Mouse (Mus musculus) forebrain, embryonic 14.5 days (tissue): ENCODE results near the gene Atp6v1e2. TPM values are rescaled to one million over a fixed set of nuclear protein-coding genes. Genes with fewer than 3 reads are reported as not detected.

ENCODE experiments used
- ATAC-seq: fragments of 200-750 bp; cut with Nextera tagmentation; 2 replicates; pipeline ENCODE4 v1.8.0; 2017; ENCODE audit warnings: mild to moderate bottlenecking, moderate library complexity
- DNase-seq: peaks from one replicate; pipeline ENCODE4 v3.0.0-alpha.2; 2015; ENCODE audit warnings: low spot score
- H3K27ac ChIP-seq: fragments of 300-500 bp; sonication (generic); 2 replicates; pipeline ENCODE4 v1.5.1; 2014; ENCODE audit warnings: low read depth, mild to moderate bottlenecking, control low read depth, low read length, moderate library complexity
- H3K27me3 ChIP-seq: fragments of 300-500 bp; sonication (generic); replicated peaks from 2 replicates; pipeline ENCODE4 v1.6.1; 2014; ENCODE audit warnings: low read length, control low read depth, mixed read lengths; ENCODE audit not compliant: control insufficient read depth, insufficient read depth
- H3K36me3 ChIP-seq: fragments of 300-500 bp; sonication (generic); 2 replicates; pipeline ENCODE4 v1.6.1; 2014; ENCODE audit warnings: low read length, control low read depth; ENCODE audit not compliant: control insufficient read depth, insufficient read depth
- H3K4me1 ChIP-seq: fragments of 300-500 bp; sonication (generic); 2 replicates; pipeline ENCODE4 v1.6.1; 2014; ENCODE audit warnings: antibody characterized with exemption, low read length, control low read depth; ENCODE audit not compliant: control insufficient read depth, insufficient read depth
- H3K4me2 ChIP-seq: fragments of 300-500 bp; sonication (generic); 2 replicates; pipeline ENCODE4 v1.6.1; 2014; ENCODE audit warnings: mild to moderate bottlenecking, control low read depth, low read length
- H3K4me3 ChIP-seq: fragments of 300-500 bp; sonication (generic); 2 replicates; pipeline ENCODE4 v1.5.1; 2014; ENCODE audit warnings: low read depth, low read length, control low read depth
- H3K9ac ChIP-seq: fragments of 300-500 bp; sonication (generic); 2 replicates; pipeline ENCODE4 v1.6.1; 2014; ENCODE audit warnings: mild to moderate bottlenecking, low read length, control low read depth, moderate library complexity
- H3K9me3 ChIP-seq: fragments of 300-500 bp; sonication (generic); replicated peaks from 2 replicates; pipeline ENCODE4 v1.6.1; 2016; ENCODE audit warnings: low read length, control low read depth, mixed read lengths; ENCODE audit not compliant: control insufficient read depth
- WGBS: fragments of 180-500 bp; shearing (Covaris S2); extraction: QIAGEN DNeasy Blood & Tissue Kit; methylation state at CpG from one replicate; pipeline ENCODE4 v1.1.7; 2014; 5-methylcytosine and 5-hydroxymethylcytosine counted together
- polyA plus RNA-seq: library from polyadenylated mRNA; unstranded; fragments of >200 nt; fragmentation: Nextera tagmentation; extraction: Ambion mirVana; gene quantifications from 2 replicates; pipeline ENCODE4 v1.2.1, GENCODE M21; 2014

Gene Atp6v1e2
- polyA plus RNA-seq, 1 experiment from 2014 or later, result not detected

- Histone ChIP-seq H3K4me2 (0 out of 2 replicates have a peak overlapping the region, but pooled peaks have one; percentile 21), H3K9ac (peak overlapping the region; percentile 25; the same call in 1 of the 2 replicates), H3K36me3 (no peaks in the 10 kb centered on the region), H3K4me1 (peaks cover 15% of the 10 kb centered on the region; the same call in 1 of the 2 replicates), H3K27me3 (no peaks in the 10 kb centered on the region), H3K4me3 (no peak overlapping the region), H3K9me3 (no peaks in the 10 kb centered on the region), H3K27ac (peak overlapping the region; percentile 72)
- 13% methylated on average over 19 of the region's 19 CpGs for WGBS
- DNase-seq (peak; percentile 86), ATAC-seq (peak; percentile 79)
These were observed 42.2 kb downstream of the Atp6v1e2 start for GRCm38 (mm10) chr17:86905297-86906135.

- Histone ChIP-seq H3K27ac (no peak overlapping the region), H3K27me3 (no peaks in the 10 kb centered on the region), H3K4me1 (peaks cover 15% of the 10 kb centered on the region; the same call in 1 of the 2 replicates), H3K9ac (no peak overlapping the region), H3K9me3 (no peaks in the 10 kb centered on the region), H3K4me2 (no peak overlapping the region), H3K4me3 (no peak overlapping the region), H3K36me3 (no peaks in the 10 kb centered on the region)
- DNase-seq (no peak), ATAC-seq (no peak)
- 78% methylated on average over 3 of the region's 3 CpGs for WGBS
These were observed 43.5 kb downstream of the Atp6v1e2 start for GRCm38 (mm10) chr17:86904206-86904605.

GRCm38 (mm10) chr17:86903596-86903995, 44.1 kb downstream of the Atp6v1e2 start:
- Histone ChIP-seq H3K36me3 (no peaks in the 10 kb centered on the region), H3K9me3 (no peaks in the 10 kb centered on the region), H3K9ac (no peak overlapping the region), H3K27me3 (no peaks in the 10 kb centered on the region), H3K4me1 (peaks cover 15% of the 10 kb centered on the region; the same call in 1 of the 2 replicates), H3K27ac (no peak overlapping the region), H3K4me2 (no peak overlapping the region), H3K4me3 (no peak overlapping the region)
- ATAC-seq (no peak), DNase-seq (no peak)
- 48% methylated on average over 7 of the region's 7 CpGs for WGBS

- ATAC-seq, result no peak
- no peak for DNase-seq
- Histone ChIP-seq H3K36me3 (no peaks in the 10 kb centered on the region), H3K4me2 (no peak overlapping the region), H3K27me3 (no peaks in the 10 kb centered on the region), H3K27ac (no peak overlapping the region), H3K4me1 (peaks cover 15% of the 10 kb centered on the region; the same call in 1 of the 2 replicates), H3K9me3 (no peaks in the 10 kb centered on the region), H3K9ac (no peak overlapping the region), H3K4me3 (no peak overlapping the region)
- WGBS, result 91% methylated on average over 14 of the region's 14 CpGs
These were observed 45.2 kb downstream of the Atp6v1e2 start for GRCm38 (mm10) chr17:86902399-86903067.

- Histone ChIP-seq H3K4me2 (no peak overlapping the region), H3K9ac (no peak overlapping the region), H3K4me3 (no peak overlapping the region), H3K4me1 (peaks cover 12% of the 10 kb centered on the region; the same call in 1 of the 2 replicates), H3K27me3 (no peaks in the 10 kb centered on the region), H3K36me3 (no peaks in the 10 kb centered on the region), H3K9me3 (no peaks in the 10 kb centered on the region), H3K27ac (no peak overlapping the region)
- DNase-seq, result no peak
- WGBS, result 80% methylated on average over 5 of the region's 5 CpGs
- no peak for ATAC-seq
These were observed 47.1 kb downstream of the Atp6v1e2 start for GRCm38 (mm10) chr17:86900564-86900963.

GRCm38 (mm10) chr17:86899821-86900220, 47.9 kb downstream of the Atp6v1e2 start:
- H3K27me3 ChIP-seq, result no peaks in the 10 kb centered on the region
- no peak overlapping the region for H3K9ac ChIP-seq
- 89% methylated on average over 5 of the region's 5 CpGs for WGBS
- H3K9me3 ChIP-seq, result no peaks in the 10 kb centered on the region
- H3K4me1 ChIP-seq, result peaks cover 4% of the 10 kb centered on the region; the same call in 1 of the 2 replicates
- no peak overlapping the region for H3K4me3 ChIP-seq
- no peaks in the 10 kb centered on the region for H3K36me3 ChIP-seq
- no peak overlapping the region for H3K4me2 ChIP-seq
- ATAC-seq (no peak), DNase-seq (no peak)
- H3K27ac ChIP-seq, result no peak overlapping the region

- ATAC-seq, result no peak
- Histone ChIP-seq H3K9me3 (no peaks in the 10 kb centered on the region), H3K9ac (no peak overlapping the region), H3K36me3 (no peaks in the 10 kb centered on the region), H3K27ac (no peak overlapping the region), H3K27me3 (no peaks in the 10 kb centered on the region), H3K4me3 (no peak overlapping the region), H3K4me1 (no peaks in the 10 kb centered on the region), H3K4me2 (no peak overlapping the region)
- no peak for DNase-seq
- 90% methylated on average over 6 of the region's 6 CpGs for WGBS
These were observed 50.1 kb downstream of the Atp6v1e2 start for GRCm38 (mm10) chr17:86897486-86898165.

GRCm38 (mm10) chr17:86895191-86895590, 52.5 kb downstream of the Atp6v1e2 start:
- H3K9me3 ChIP-seq, result no peaks in the 10 kb centered on the region
- no peak overlapping the region for H3K27ac ChIP-seq
- no peak overlapping the region for H3K4me2 ChIP-seq
- H3K36me3 ChIP-seq, result no peaks in the 10 kb centered on the region
- 89% methylated on average over 4 of the region's 4 CpGs for WGBS
- H3K4me3 ChIP-seq, result no peak overlapping the region
- ATAC-seq (no peak), DNase-seq (no peak)
- no peak overlapping the region for H3K9ac ChIP-seq
- no peaks in the 10 kb centered on the region for H3K4me1 ChIP-seq
- H3K27me3 ChIP-seq, result no peaks in the 10 kb centered on the region
